Mouse (Mus musculus): Measurements from ENCODE around the gene Ccnl1.
A peak's percentile ranks its signal among the peaks of the same experiment; 100 is the strongest.

The Ccnl1 gene

DNA sequence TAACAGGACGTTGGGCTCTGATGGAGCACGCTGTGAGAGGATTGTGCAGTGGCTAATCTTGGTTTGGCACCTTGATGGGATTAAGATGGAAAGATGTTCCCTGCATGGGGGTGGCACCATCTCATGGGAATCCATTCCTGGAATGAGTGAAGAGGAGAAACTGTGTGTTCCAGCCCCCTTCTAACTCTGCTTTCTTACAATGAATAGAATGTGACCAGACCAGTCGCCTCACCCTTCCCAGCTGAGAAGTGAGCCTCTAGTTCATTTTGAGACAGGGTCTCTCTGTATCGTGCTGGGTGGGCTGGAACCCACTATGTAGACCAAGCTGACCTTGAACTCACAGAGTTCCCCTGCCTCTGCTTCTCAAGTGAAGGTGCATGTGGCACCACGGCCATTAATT, 31.6 kb downstream of the Ccnl1 start:
- DNase-seq (ENCODE audit: low spot score): no peak

DNA sequence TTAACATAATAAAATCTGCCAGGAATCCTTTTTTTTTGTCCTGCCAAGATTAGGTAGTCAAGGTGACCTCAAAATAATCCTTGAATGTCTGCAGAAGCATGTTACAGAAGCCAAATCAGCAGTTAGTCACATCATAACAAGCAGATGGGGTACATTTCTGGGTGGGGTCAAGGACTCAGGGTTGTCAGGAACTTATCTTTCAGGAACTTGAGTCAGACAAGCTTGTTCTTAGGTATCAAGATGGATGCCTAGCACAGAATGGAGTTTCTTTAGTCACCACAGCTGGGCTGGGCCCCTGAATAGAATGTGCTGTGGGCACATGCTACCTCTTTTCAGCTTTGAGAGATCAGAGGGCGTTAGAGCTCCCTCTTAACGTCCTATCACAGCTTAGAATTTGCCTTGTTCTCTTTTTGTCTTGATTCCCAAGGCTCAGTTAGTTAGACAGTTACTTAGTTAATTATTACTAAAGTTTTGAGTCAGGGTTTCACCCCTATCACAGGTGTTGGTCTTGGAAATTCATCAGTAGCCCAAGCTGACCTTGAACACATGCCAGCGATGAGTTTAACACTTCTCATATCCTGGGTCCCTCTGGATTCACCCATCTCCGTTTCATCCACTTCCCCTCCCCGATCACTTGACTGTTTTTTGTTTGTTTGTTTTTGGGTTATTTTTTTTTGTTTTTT, 32.9 kb downstream of the Ccnl1 start:
- no peak for DNase-seq (ENCODE audit: low spot score)

DNA sequence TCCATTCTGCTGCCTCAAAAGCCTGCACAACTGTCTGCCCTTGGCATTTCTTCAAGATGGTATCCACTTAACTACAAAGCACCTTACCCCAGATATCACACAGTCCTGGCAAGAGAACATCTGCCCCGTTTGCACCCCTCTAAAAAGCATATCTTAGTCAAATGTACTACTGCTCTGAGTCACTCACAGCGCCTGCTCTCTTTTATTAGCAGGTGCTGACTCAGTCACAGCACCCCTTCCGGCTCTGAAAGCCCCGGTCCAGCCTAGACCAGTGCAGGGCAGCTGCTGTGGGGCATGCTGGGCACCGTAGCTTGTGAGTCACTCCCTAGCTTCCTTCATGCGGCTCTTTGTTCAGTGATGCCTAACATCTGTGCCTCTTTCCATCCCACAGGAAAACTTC, 35.6 kb downstream of the Ccnl1 start:
- DNase-seq (ENCODE audit: low spot score): no peak

DNA sequence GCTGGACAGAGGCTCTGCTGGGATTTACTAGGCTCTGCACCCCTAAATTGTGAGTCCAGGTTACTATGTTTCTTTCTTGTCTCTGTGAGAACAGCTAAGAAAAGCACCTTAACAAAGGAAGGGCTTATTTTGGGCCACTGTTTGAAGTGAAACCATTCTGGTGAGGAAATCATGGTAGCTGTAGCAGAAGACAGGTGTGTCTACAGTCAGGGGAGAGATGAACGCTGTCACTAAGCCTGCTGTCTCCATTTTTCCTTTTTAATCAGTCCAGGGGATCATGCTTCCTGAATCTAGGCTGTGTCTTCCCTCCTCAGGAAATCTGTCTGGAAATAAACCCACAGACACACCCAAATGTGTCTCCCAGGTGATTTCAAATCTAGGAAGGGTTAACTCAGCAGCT, 36.4 kb downstream of the Ccnl1 start:
- DNase-seq (ENCODE audit: low spot score): no peak

DNA sequence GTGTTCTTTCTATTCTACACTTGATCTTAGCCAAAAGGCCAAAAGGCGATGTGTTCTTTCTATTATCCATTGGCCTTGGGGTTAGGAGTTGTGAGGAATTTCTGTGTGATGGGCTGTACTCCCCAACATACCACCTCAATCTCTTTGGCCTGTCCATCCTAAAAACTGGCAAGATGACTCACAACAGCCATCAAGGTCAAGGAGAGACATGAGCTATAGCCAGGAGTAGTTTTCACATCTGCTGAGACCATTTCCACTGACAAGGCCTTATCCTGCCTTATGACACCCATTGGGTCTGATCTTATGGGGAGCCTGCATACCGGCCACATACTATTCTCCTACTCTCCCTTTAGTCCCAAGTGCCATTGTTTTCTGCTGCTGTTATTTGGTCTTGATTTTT, 39.0 kb downstream of the Ccnl1 start:
- DNase-seq (ENCODE audit: low spot score): no peak

DNA sequence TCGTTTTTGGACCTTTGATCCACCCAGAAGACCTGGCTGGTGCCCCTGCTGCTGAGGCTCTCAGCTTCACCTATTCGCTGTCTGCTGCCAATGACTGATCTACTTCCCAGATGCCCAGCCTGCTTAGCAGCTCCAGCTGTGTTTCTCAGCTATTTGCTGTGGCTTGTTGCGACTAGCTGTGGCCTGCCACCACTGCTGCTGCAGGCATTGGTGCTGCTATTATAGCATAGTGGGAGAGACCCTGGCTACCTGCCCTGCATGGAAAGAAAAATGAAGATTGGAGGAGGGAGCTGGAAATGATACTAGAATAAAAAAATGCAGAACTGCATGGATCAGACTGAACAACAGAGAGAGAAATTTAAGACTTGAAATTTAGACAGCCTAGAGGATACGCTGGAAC, 45.1 kb downstream of the Ccnl1 start:
- DNase-seq (ENCODE audit: low spot score): no peak

DNA sequence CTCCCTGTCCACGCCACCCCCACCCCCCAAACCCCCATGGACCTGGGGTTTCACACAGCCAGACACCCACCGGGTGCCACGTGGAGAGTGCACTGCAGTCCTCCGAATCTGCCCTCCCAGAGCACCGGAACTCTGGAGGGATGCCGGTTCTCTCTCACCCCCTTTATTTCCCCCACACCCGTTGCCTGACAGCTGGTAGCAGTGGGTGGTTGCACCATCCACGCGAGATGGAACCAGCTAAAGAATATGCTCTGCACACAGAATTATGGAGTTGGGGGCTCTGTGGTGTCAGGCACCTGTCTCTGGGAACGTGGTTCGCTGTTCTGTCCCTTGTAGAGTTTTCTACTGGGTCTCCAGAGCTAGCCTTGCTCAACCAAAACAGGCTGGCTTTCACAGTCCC, 45.8 kb downstream of the Ccnl1 start:
- DNase-seq (ENCODE audit: low spot score): no peak

DNA sequence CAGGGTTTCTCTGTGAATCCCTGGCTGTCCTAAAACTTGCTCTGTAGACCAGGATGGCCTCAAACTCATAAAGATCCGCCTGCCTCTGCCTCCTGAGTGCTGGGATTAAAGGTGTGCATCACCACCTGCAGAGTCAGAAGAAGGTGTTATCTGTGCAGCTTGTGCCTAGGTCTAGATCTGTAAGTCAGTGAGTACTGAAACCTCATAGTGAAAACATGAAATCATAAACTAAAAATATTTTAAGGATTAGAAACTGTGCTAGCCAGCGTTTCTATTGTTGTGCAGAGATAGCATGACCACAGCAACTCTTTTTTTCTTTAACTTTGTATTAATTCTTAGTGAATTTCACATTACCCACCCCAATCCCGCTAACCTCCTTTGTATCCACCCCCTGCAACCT, 46.8 kb downstream of the Ccnl1 start:
- no peak for DNase-seq (ENCODE audit: low spot score)

DNA sequence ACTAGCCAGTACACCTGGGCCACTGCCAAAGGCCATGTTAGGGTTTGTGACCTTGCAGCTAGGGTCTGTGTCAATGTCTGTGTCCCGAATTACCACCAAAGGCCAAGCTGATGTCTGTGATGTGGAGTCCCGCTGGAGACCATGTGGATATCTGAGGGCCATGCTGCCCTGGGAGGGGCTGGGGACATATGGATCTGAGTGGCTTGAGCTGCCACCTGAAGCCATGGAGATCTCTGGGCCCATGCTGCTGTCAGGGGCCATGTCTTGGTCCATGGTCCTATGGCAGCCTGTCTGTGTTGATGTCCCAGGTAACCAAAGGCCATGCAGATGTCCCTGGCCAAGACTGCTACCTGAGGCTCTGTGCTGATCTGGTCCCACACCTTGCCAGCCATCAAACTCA, 48.6 kb downstream of the Ccnl1 start:
- DNase-seq (ENCODE audit: low spot score): no peak

DNA sequence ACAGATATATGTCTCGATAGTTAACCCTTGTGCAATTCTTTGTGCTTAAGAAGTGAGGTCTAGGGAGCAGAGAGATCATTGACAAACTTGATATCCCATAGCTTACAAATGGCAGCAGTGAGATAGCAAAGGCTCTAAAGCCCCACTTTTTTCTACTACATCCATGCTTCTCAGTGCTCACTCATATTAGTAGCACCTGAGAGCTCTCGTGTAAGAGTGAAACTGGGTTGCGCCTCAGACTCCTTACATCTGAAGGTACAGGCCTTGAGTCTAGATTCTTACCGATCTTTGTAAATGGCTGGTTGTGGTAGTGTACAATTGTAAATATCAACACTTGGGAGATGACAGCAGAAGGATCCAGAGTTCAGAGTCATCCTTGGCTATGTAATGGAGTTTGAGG, 50.5 kb downstream of the Ccnl1 start:
- DNase-seq (ENCODE audit: low spot score): no peak

DNA sequence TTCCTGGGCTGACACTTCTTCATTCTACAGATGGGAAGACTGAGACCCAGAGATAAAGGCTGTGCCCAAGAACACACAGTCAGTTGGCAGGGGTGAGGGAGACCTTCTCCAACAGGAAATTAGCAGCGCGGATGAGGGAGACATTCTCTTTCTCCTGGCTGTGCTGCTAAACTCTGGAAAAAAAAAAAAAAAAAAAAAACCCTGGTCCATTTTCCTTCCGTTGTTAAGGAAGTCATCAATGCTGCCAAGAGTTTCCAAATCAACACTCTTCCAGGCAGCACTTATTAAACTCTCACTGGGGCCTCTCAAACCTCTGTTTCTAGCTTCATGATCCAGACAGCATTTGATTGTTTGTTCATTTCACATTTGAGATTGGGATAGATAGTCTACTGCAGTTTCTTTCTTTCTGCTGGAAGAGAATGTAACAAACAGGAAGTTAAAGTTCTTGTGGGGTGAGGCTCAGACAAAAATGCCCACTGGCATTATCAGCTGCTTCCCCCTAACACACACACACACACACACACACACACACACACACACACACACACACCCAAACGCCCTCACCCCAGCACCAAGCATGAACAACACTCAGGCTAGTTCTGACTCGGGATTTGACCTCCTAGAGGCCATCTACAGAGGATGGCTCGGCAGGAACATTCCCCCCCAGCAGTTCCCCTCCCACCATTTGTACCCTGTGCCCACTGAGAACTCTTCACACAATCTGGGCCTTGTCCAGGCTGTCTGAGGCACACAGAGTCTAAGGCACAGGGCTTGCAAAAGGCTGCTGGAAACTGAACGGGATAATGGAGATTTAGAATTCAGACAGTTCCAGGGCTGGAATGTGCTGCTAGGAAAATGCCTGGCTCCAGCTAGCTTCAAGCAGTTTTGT, 52.5 kb downstream of the Ccnl1 start:
- DNase-seq (ENCODE audit: low spot score): no peak

DNA sequence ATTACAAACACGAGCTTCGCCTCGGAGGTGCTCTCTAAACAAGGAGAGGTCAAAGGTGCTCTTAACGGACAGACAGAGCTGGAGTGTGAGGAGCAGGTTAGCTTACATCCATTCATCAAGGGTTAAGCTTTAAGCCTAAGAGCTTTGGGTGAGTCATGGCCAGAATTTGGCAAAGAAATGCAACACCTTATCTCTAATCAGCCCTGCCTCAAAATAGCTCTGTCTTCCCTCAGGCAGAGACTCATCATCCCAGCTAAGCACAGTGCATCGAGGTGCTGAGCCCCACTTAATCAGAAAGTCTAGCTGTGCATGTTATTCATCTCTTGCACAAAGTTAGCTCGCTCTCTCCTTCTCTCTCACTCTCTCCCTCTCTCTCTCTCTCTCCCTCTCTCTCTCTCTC, 53.3 kb downstream of the Ccnl1 start:
- DNase-seq (ENCODE audit: low spot score): peak; percentile 61

DNA sequence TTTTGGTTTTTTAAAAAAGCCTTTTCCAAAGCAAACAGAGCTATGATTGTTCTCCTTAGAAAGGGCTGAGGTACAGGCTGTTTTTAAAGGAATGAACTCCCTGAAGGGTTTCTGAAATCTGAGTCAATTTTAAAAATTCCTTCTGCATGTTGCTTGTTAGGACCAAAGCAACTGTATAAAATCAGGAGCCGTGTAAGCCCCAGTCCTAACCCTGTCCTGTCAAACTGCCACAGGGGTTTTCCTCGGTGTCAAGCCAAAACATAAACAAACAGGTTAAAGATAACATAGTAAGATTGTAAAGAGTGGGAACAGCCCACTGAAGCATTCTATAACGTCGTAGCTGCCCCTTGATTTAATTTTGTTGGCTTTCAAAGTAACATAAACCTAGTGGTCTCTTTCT, 53.9 kb downstream of the Ccnl1 start:
- DNase-seq (ENCODE audit: low spot score): peak; percentile 35

DNA sequence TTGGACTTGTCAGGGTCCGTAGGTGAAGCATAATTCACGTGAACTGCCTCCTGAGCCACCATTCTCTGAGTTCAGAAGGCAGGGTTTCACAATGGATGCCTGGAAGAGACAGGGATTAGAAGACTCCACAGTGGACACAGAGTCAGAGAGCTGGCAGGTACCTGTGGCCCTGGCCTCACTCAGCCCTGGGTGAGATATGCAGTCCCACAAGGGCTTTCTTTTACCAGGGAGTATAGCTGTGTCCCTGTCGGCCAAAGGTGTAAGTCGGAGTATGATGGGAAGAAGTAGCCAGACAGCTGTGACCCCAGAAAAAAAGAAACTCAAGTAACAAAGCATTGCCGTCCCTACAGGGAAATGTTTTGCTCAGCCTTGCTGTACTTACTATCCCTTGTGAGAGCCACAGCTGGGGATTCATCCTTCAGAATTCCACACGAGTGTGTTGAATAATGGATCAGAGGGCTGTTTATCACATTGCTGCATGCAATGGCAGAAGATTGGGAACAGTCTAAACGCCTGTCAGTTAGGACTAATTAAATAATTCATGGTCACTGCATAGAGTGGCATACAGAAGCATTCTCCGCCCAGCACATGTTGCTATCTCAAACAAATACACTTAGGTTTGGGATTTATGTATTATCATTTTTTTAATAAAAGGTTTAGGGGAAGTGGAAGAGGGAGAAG, 59.3 kb downstream of the Ccnl1 start:
- no peak for DNase-seq (ENCODE audit: low spot score)

DNA sequence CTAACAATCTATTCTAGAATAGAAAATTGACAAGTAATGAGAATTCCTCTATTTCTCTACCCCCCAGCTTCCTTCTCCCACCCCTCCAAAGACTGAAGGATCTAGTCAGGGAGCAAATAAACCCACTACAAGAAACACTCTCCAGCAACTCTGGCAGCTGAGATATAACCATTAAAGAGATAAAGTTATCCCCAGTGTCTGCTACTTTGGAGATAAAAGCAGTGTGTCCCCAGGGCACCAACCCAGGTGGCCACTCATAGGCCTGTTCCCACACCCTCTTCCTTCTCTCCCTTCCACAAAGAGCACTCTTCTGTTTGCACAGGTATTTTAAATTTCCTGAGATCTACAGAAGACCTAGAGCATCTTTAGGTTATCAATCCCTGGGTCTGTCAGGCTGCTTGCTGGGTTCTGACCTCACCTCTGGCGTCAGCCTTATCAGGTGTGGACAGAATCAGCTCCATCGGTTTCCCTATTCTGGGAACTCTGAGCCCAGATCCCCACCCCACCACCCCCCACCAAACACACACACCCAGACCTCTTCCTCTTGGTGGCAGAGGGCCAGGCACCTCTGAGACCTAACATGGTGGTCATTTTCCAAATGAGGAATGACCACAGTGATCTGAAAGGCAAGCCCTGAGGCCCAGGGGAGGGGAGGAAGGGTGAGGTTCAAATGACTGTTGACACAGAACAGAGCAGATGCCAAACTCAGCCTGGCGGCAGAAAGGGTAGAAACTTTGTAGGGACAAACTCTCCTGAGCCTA, 60.6 kb downstream of the Ccnl1 start:
- DNase-seq (ENCODE audit: low spot score): no peak
